Mouse (Mus musculus): ENCODE data around the gene Rgl3. TPM values are rescaled to one million over a fixed set of nuclear protein-coding genes. Genes with fewer than 3 reads are reported as not detected.
A peak's percentile ranks its signal among the peaks of the same experiment; 100 is the strongest.

The Rgl3 gene
- polyA plus RNA-seq, 1 experiment from 2014 or later = 0.14 TPM

GRCm38 (mm10) chr9:21992227-21992626, 3.0 kb upstream of the Rgl3 start:
- H3K9ac ChIP-seq (ENCODE audit: low read depth, low read length) = no peak overlapping the region
- no peak overlapping the region for H3K27ac ChIP-seq (ENCODE audit: low read length)
- ATAC-seq (ENCODE audit: low read depth) = no peak
- H3K36me3 ChIP-seq (ENCODE audit: control insufficient read depth, insufficient read depth) = no peaks in the 10 kb centered on the region
- H3K9me3 ChIP-seq (replicated peaks; ENCODE audit: control insufficient read depth, low read length) = no peaks in the 10 kb centered on the region
- peaks cover 6% of the 10 kb centered on the region for H3K4me1 ChIP-seq (ENCODE audit: control insufficient read depth, low read depth, low read length)
- H3K27me3 ChIP-seq (ENCODE audit: control insufficient read depth, insufficient read depth, low read depth, low read length) = peaks cover 57% of the 10 kb centered on the region
- WGBS (ENCODE audit: insufficient replicate concordance) = 59% methylated on average over 4 of the region's 4 CpGs
- H3K4me2 ChIP-seq (ENCODE audit: low read depth, low read length) = no peak overlapping the region
- H3K4me3 ChIP-seq (ENCODE audit: low read depth, low read length) = no peak overlapping the region

- 2% methylated on average over 32 of the region's 32 CpGs for WGBS (ENCODE audit: insufficient replicate concordance)
- H3K27me3 ChIP-seq (ENCODE audit: control insufficient read depth, insufficient read depth, low read depth, low read length) = peaks cover 87% of the 10 kb centered on the region
- H3K4me2 ChIP-seq (ENCODE audit: low read depth, low read length) = peak overlapping the region; percentile 55
- no peak for ATAC-seq (ENCODE audit: low read depth)
- peaks cover 6% of the 10 kb centered on the region for H3K4me1 ChIP-seq (ENCODE audit: control insufficient read depth, low read depth, low read length)
- peak overlapping the region; percentile 46 for H3K4me3 ChIP-seq (ENCODE audit: low read depth, low read length)
- H3K36me3 ChIP-seq (ENCODE audit: control insufficient read depth, insufficient read depth) = no peaks in the 10 kb centered on the region
- no peak overlapping the region for H3K27ac ChIP-seq (ENCODE audit: low read length)
- no peaks in the 10 kb centered on the region for H3K9me3 ChIP-seq (replicated peaks; ENCODE audit: control insufficient read depth, low read length)
- H3K9ac ChIP-seq (ENCODE audit: low read depth, low read length) = no peak overlapping the region
These were observed 685 bp downstream of the Rgl3 start for GRCm38 (mm10) chr9:21988421-21989101.

- peaks cover 6% of the 10 kb centered on the region for H3K4me1 ChIP-seq (ENCODE audit: control insufficient read depth, low read depth, low read length)
- no peaks in the 10 kb centered on the region for H3K36me3 ChIP-seq (ENCODE audit: control insufficient read depth, insufficient read depth)
- no peak overlapping the region for H3K9ac ChIP-seq (ENCODE audit: low read depth, low read length)
- peaks cover 87% of the 10 kb centered on the region for H3K27me3 ChIP-seq (ENCODE audit: control insufficient read depth, insufficient read depth, low read depth, low read length)
- no peak overlapping the region for H3K4me3 ChIP-seq (ENCODE audit: low read depth, low read length)
- no peaks in the 10 kb centered on the region for H3K9me3 ChIP-seq (replicated peaks; ENCODE audit: control insufficient read depth, low read length)
- no peak overlapping the region for H3K4me2 ChIP-seq (ENCODE audit: low read depth, low read length)
- no peak for ATAC-seq (ENCODE audit: low read depth)
- no peak overlapping the region for H3K27ac ChIP-seq (ENCODE audit: low read length)
- 7% methylated on average over 36 of the region's 36 CpGs for WGBS (ENCODE audit: insufficient replicate concordance)
These were observed 1.5 kb downstream of the Rgl3 start for GRCm38 (mm10) chr9:21987592-21988342.

- WGBS (ENCODE audit: insufficient replicate concordance) = 32% methylated on average over 3 of the region's 3 CpGs
- H3K27ac ChIP-seq (ENCODE audit: low read length) = no peak overlapping the region
These were observed 5.3 kb downstream of the Rgl3 start for GRCm38 (mm10) chr9:21983911-21984310.

GRCm38 (mm10) chr9:21978398-21979128, 10.7 kb downstream of the Rgl3 start:
- ATAC-seq (ENCODE audit: low read depth) = no peak
- H3K4me2 ChIP-seq (ENCODE audit: low read depth, low read length) = no peak overlapping the region
- no peaks in the 10 kb centered on the region for H3K9me3 ChIP-seq (replicated peaks; ENCODE audit: control insufficient read depth, low read length)
- H3K27me3 ChIP-seq (ENCODE audit: control insufficient read depth, insufficient read depth, low read depth, low read length) = peaks cover 11% of the 10 kb centered on the region
- no peak overlapping the region for H3K9ac ChIP-seq (ENCODE audit: low read depth, low read length)
- H3K27ac ChIP-seq (ENCODE audit: low read length) = no peak overlapping the region
- H3K4me3 ChIP-seq (ENCODE audit: low read depth, low read length) = no peak overlapping the region
- H3K36me3 ChIP-seq (ENCODE audit: control insufficient read depth, insufficient read depth) = no peaks in the 10 kb centered on the region
- no peaks in the 10 kb centered on the region; the same call in 1 of the 2 replicates for H3K4me1 ChIP-seq (ENCODE audit: control insufficient read depth, low read depth, low read length)
- 77% methylated on average over 4 of the region's 4 CpGs for WGBS (ENCODE audit: insufficient replicate concordance)

More at GRCm38 (mm10) chr9:21983911-21984310, 5.3 kb downstream of the Rgl3 start:
- H3K4me3 ChIP-seq (ENCODE audit: low read depth, low read length) = no peak overlapping the region
- H3K4me1 ChIP-seq (ENCODE audit: control insufficient read depth, low read depth, low read length) = no peaks in the 10 kb centered on the region; the same call in 1 of the 2 replicates
- no peak overlapping the region for H3K9ac ChIP-seq (ENCODE audit: low read depth, low read length)
- no peaks in the 10 kb centered on the region for H3K9me3 ChIP-seq (replicated peaks; ENCODE audit: control insufficient read depth, low read length)
- H3K27me3 ChIP-seq (ENCODE audit: control insufficient read depth, insufficient read depth, low read depth, low read length) = peaks cover 57% of the 10 kb centered on the region
- H3K4me2 ChIP-seq (ENCODE audit: low read depth, low read length) = no peak overlapping the region
- no peak for ATAC-seq (ENCODE audit: low read depth)
- H3K36me3 ChIP-seq (ENCODE audit: control insufficient read depth, insufficient read depth) = no peaks in the 10 kb centered on the region

- WGBS (ENCODE audit: insufficient replicate concordance) = 13% methylated on average over 2 of the region's 2 CpGs
These were observed 11.3 kb downstream of the Rgl3 start for GRCm38 (mm10) chr9:21977972-21978371.

GRCm38 (mm10) chr9:21977331-21977730, 11.9 kb downstream of the Rgl3 start:
- 74% methylated on average over 5 of the region's 5 CpGs for WGBS (ENCODE audit: insufficient replicate concordance)
- H3K36me3 ChIP-seq (ENCODE audit: control insufficient read depth, insufficient read depth) = no peaks in the 10 kb centered on the region
- no peaks in the 10 kb centered on the region for H3K9me3 ChIP-seq (replicated peaks; ENCODE audit: control insufficient read depth, low read length)
- no peaks in the 10 kb centered on the region; the same call in 1 of the 2 replicates for H3K4me1 ChIP-seq (ENCODE audit: control insufficient read depth, low read depth, low read length)
- peaks cover 7% of the 10 kb centered on the region for H3K27me3 ChIP-seq (ENCODE audit: control insufficient read depth, insufficient read depth, low read depth, low read length)
- H3K9ac ChIP-seq (ENCODE audit: low read depth, low read length) = no peak overlapping the region
- H3K4me3 ChIP-seq (ENCODE audit: low read depth, low read length) = no peak overlapping the region
- H3K4me2 ChIP-seq (ENCODE audit: low read depth, low read length) = no peak overlapping the region
- no peak overlapping the region for H3K27ac ChIP-seq (ENCODE audit: low read length)
- no peak for ATAC-seq (ENCODE audit: low read depth)

More at GRCm38 (mm10) chr9:21977972-21978371, 11.3 kb downstream of the Rgl3 start:
- H3K27ac ChIP-seq (ENCODE audit: low read length) = no peak overlapping the region
- H3K4me1 ChIP-seq (ENCODE audit: control insufficient read depth, low read depth, low read length) = no peaks in the 10 kb centered on the region; the same call in 1 of the 2 replicates
- H3K4me3 ChIP-seq (ENCODE audit: low read depth, low read length) = no peak overlapping the region
- H3K27me3 ChIP-seq (ENCODE audit: control insufficient read depth, insufficient read depth, low read depth, low read length) = peaks cover 7% of the 10 kb centered on the region
- no peaks in the 10 kb centered on the region for H3K9me3 ChIP-seq (replicated peaks; ENCODE audit: control insufficient read depth, low read length)
- H3K4me2 ChIP-seq (ENCODE audit: low read depth, low read length) = no peak overlapping the region
- no peaks in the 10 kb centered on the region for H3K36me3 ChIP-seq (ENCODE audit: control insufficient read depth, insufficient read depth)
- no peak for ATAC-seq (ENCODE audit: low read depth)
- H3K9ac ChIP-seq (ENCODE audit: low read depth, low read length) = no peak overlapping the region

GRCm38 (mm10) chr9:21976626-21977175, 12.5 kb downstream of the Rgl3 start:
- Histone ChIP-seq H3K9ac (ENCODE audit: low read depth, low read length) (no peak overlapping the region), H3K27me3 (ENCODE audit: control insufficient read depth, insufficient read depth, low read depth, low read length) (peaks cover 7% of the 10 kb centered on the region), H3K4me3 (ENCODE audit: low read depth, low read length) (no peak overlapping the region), H3K36me3 (ENCODE audit: control insufficient read depth, insufficient read depth) (no peaks in the 10 kb centered on the region), H3K27ac (ENCODE audit: low read length) (no peak overlapping the region), H3K9me3 (replicated peaks; ENCODE audit: control insufficient read depth, low read length) (no peaks in the 10 kb centered on the region), H3K4me2 (ENCODE audit: low read depth, low read length) (no peak overlapping the region), H3K4me1 (ENCODE audit: control insufficient read depth, low read depth, low read length) (no peaks in the 10 kb centered on the region; the same call in 1 of the 2 replicates)
- 78% methylated on average over 10 of the region's 10 CpGs for WGBS (ENCODE audit: insufficient replicate concordance)
- no peak for ATAC-seq (ENCODE audit: low read depth)
